Comparison of ENCODE assay signal across 20 mouse cellular contexts in the genomic region with DNA sequence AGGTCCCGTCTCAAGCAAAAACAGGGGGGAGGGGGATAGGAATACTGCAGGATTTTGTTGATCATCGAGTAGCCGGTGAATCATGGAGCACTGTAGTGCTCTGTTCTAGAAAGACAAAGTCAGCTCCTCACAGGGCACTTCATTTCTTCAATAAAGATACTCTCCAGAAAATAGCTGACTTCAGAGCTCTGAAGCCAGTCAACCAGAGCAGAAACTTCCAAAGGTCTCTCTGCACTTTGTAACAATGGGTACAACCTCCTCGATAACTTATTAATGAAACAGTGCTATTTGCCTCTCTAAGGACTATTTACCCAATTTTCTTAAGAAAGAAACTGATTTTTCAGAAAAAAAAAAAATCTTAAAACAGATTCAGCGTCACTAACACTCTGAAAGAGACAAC. TPM values are rescaled to one million over a fixed set of nuclear protein-coding genes. Genes with fewer than 3 reads are reported as not detected.
DNase-seq lines count a peak whose midpoint lies in the region; ATAC-seq and TF ChIP-seq lines count a peak whose summit lies in the region.
"Had no signal": no experiment of that assay in that cellular context is flagged by ENCODE, and none has a peak within 500 bp of the region (broad histone marks: within the 10 kb centered on the region; RNA-seq: fewer than 3 reads in every experiment).

No protein-coding gene starts in this region.

- H3K4me3 ChIP-seq in kidney, adult 2 months (ENCODE audit: insufficient read depth, low read depth, low read length) = no peak overlapping the region
- H3K4me3 ChIP-seq in kidney, embryonic 15.5 days (replicated peaks) = no peak overlapping the region
- H3K4me3 ChIP-seq: embryonic facial prominence, embryonic 13.5 days; embryonic facial prominence, embryonic 15.5 days; erythroblast, embryonic 14.5 days; forebrain, embryonic 10.5 days; forebrain, embryonic 12.5 days had no signal

- no peak for ATAC-seq in kidney, embryonic 15.5 days (replicated peaks; ENCODE audit: low FRiP score)
- ATAC-seq: forebrain, embryonic 14.5 days; forebrain, embryonic 16.5 days had no signal

- no peak overlapping the region for H3K4me2 ChIP-seq in kidney, embryonic 15.5 days
- H3K4me2 ChIP-seq: embryonic facial prominence, embryonic 13.5 days; embryonic facial prominence, embryonic 15.5 days; forebrain, embryonic 12.5 days had no signal

- no peaks in the 10 kb centered on the region for H3K9me3 ChIP-seq in kidney, embryonic 15.5 days (replicated peaks)
- H3K9me3 ChIP-seq: embryonic facial prominence, embryonic 15.5 days; forebrain, embryonic 10.5 days; forebrain, embryonic 12.5 days had no signal

- DNase-seq in kidney, adult 2 months = peak; percentile 81
- DNase-seq in kidney, adult 9 months = peak; percentile 80
- no peak for DNase-seq in kidney, postnatal 10 days
- DNase-seq: adrenal gland, adult 2 months; adrenal gland, postnatal 10 days; adrenal gland, postnatal 25 days; cerebellum, adult 11 months; cerebellum, adult 18-20 months; cerebellum, adult 8-10 months; cerebellum, adult 9-11 months; cerebellum, postnatal 14 days; cerebellum, postnatal 36 days had no signal

- 62% methylated on average over 5 of the region's 5 CpGs for WGBS in kidney, adult 2 months
- 92% methylated on average over 5 of the region's 5 CpGs for WGBS in kidney, embryonic 15.5 days

- no peak for TF ChIP-seq CTCF in kidney, adult 2 months (conservative IDR thresholded peaks at IDR 0.05; ENCODE audit: insufficient read depth, insufficient read length, low read depth, low read length)

- H3K4me1 ChIP-seq in kidney, adult 2 months (ENCODE audit: control insufficient read depth, insufficient read depth, low read length) = peaks cover 10% of the 10 kb centered on the region; the same call in 1 of the 2 replicates
- H3K4me1 ChIP-seq in kidney, embryonic 15.5 days = no peaks in the 10 kb centered on the region
- H3K4me1 ChIP-seq: embryonic facial prominence, embryonic 13.5 days; embryonic facial prominence, embryonic 15.5 days; forebrain, embryonic 10.5 days; forebrain, embryonic 12.5 days had no signal

- H3K36me3 ChIP-seq in kidney, adult 2 months (ENCODE audit: control insufficient read depth, insufficient read depth, low read length) = peaks cover 9% of the 10 kb centered on the region
- peaks cover 60% of the 10 kb centered on the region for H3K36me3 ChIP-seq in kidney, embryonic 15.5 days

- H3K9ac ChIP-seq in kidney, embryonic 15.5 days = no peak overlapping the region
- H3K9ac ChIP-seq: embryonic facial prominence, embryonic 13.5 days; embryonic facial prominence, embryonic 15.5 days; forebrain, embryonic 12.5 days had no signal

- H3K27ac ChIP-seq in kidney, adult 2 months (ENCODE audit: insufficient read depth, low read depth, low read length) = peak overlapping the region; percentile 89
- no peak overlapping the region for H3K27ac ChIP-seq in kidney, embryonic 15.5 days
- H3K27ac ChIP-seq: embryonic facial prominence, embryonic 13.5 days; embryonic facial prominence, embryonic 15.5 days; forebrain, embryonic 10.5 days; forebrain, embryonic 12.5 days had no signal

- TF ChIP-seq POLR2A in kidney, adult 2 months (IDR thresholded peaks at IDR 0.05; ENCODE audit: low read depth, low read length) = no peak

- H3K27me3 ChIP-seq in kidney, adult 2 months (replicated peaks; ENCODE audit: control insufficient read depth, insufficient read depth, low read length) = no peaks in the 10 kb centered on the region
- no peaks in the 10 kb centered on the region for H3K27me3 ChIP-seq in kidney, embryonic 15.5 days
- H3K27me3 ChIP-seq: embryonic facial prominence, embryonic 13.5 days; embryonic facial prominence, embryonic 15.5 days; forebrain, embryonic 12.5 days had no signal

RNA-seq across cellular contexts. Expression of gene Helb, which starts 17.1 kb away (rescaled TPM):
- polyA plus RNA-seq in kidney, adult 2 months (2012; rRNA removed) = 6.9 and 7.4 TPM in 2 replicates
- polyA plus RNA-seq in kidney, embryonic 15.5 days (2015; fragmentation: Nextera tagmentation; extraction: Ambion mirVana) = 4.9 and 5.5 TPM in 2 replicates
